Mouse (Mus musculus): ENCODE results near the gene Ror1.

The Ror1 gene

DNA sequence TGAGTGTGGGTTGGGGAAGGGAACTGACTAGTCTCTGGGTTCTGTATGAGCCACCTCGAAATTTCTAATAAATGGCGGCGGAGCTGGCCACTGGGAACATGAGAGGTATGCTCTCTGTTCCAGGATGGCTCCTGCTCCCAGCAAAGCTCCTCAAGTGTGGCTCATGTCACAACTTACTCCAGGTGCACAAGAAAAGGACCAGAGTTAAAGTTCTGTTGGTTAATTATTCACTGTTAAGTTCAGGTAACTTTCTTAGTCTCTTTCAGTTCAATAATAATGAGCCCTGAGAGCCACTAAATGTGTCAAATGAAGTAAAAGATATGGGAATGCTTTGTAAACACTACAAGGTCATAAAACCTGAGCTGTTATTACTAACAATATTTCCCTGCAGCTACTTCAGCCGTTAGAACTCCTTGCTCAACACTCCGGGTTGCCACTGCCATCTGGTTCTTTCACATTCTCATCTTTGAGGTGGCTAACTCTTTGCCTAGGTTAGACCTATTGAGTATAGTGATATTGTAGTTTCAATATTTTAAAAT lies 100.7 kb downstream of the Ror1 start:
- ChIA-PET POLR2A (no interaction called here), CTCF (no interaction called here)

- CTCF ChIA-PET: no interaction called here
- POLR2A ChIA-PET: interaction anchor here in 1 of 4 experiments (0.6 kb wide), 1 partner anchor 848 kb away, joined by 4 read pairs; no protein-coding TSS in a partner anchor
Observed at GRCm38 (mm10) chr4:100198275-100198674, 102.7 kb downstream of the Ror1 start.

DNA sequence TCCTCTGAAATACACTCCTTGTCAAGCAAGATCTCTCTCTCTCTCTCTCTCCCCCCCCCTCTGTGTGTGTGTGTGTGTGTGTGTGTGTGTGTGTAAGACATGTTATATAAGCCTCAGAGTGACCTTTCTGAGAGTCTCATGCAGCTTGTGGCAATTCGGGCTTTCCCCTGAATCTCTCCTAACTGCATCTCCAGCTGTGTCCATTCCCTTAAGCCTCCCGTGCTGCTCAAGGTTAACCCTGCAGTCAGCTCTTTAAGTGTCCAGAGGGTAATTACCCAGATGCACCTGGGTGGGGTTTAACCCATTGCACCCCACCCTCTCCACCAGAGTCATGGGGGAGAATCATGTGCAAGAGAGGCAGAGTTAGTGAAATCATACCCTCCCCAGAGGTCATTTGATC lies 105.7 kb downstream of the Ror1 start:
- POLR2A ChIA-PET: no interaction called here
- CTCF ChIA-PET: interaction anchor here in 1 of 4 experiments (0.6 kb wide), 1 partner anchor 18 kb away, joined by 5 read pairs; no protein-coding TSS in a partner anchor

DNA sequence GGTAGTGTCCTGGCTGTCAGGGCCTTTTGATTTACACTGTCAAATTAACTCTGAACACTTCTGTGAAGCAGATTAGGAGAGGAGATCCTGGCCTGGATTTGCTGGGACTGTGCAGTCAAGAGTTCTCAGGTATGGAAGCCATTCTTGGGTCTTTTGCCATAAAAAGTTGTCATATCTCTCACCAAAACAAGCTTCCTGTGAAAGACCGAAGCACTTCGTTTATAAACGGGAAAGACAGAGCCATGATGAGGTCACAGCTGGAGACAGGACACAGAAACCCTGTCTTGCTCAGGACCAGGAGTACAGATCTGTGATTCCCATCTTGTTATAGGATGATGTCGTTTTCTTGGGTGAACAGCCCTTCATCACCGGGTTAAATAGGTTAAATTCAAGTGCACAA lies 107.5 kb downstream of the Ror1 start:
- CTCF ChIA-PET: no interaction called here
- POLR2A ChIA-PET: no interaction called here

DNA sequence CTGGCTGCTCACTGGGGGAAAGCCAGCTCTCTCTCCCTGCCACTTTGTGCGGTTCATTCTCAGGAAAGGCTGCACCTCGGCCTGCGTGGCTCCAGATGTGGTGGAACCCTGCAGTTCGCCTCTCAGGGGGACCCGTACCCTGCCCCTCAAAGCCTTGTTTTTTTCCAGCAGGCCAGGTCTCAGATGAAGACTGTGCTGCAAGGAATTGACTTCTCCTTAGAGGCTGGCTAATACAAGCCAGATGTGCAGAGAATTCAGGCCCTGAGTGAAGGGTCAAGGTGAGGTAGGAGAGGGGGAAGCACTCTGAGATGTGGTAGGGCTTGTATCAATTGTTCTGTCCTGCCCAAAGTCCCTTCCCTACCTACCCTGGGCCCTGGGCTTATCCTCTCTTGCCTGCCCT lies 108.1 kb downstream of the Ror1 start:
- ChIA-PET POLR2A (no interaction called here), CTCF (no interaction called here)

DNA sequence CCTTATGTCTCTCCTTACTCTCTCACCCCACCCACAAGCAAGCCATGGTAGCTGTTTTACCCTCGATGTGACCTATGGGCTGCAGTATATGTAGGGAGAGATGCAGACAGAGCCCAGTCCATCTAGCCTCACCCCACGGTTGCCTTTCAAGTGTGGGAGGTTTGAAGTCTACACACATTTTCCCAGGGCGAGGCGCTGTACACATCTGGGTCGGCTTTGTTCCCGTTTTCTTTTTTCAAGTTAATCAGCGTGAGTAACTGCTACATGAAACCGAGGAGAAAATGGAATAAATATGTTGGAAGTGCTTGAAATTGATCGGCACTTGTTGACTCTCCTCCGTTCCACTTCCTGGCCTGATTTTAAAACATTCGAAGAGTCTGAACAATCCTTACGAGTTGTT lies 108.8 kb downstream of the Ror1 start:
- POLR2A ChIA-PET: no interaction called here
- CTCF ChIA-PET: no interaction called here

- ChIA-PET POLR2A (no interaction called here), CTCF (no interaction called here)
Observed at GRCm38 (mm10) chr4:100208081-100208480, 112.5 kb downstream of the Ror1 start.

GRCm38 (mm10) chr4:100209106-100209505 lies 113.5 kb downstream of the Ror1 start:
- POLR2A ChIA-PET: no interaction called here
- CTCF ChIA-PET: no interaction called here

GRCm38 (mm10) chr4:100211331-100211730 lies 115.7 kb downstream of the Ror1 start:
- POLR2A ChIA-PET: no interaction called here
- CTCF ChIA-PET: no interaction called here

GRCm38 (mm10) chr4:100214324-100215215 lies 119.0 kb downstream of the Ror1 start:
- CTCF ChIA-PET: interaction anchor here in 2 of 4 experiments (0.5 to 0.7 kb wide), 2 partner anchors 15 to 117 kb away, joined by 4 to 8 read pairs; no protein-coding TSS in a partner anchor
- POLR2A ChIA-PET: no interaction called here

DNA sequence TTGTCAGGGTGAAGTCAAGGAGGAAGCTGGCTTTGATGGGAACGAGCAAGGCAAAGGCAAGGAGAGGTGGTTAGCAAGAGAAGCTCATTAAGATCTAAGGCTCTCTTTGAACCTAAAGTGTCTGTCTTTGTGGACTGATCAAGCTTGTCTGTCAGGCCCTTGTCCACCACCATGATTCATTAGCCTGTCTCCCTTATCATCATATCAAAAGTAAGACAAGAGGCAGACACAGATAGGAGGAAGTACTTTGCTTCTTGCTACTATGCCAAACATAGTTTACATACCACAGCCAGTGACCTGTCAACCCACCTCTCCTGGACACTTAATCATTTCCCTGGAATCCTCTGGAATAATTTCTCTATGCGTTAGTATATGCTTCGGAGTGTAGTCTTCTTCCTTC lies 121.0 kb downstream of the Ror1 start:
- CTCF ChIA-PET: interaction anchor here in 1 of 4 experiments (0.6 kb wide), 1 partner anchor 851 kb away, joined by 3 read pairs; no protein-coding TSS in a partner anchor
- POLR2A ChIA-PET: no interaction called here

- ChIA-PET POLR2A (no interaction called here), CTCF (no interaction called here)
Observed at GRCm38 (mm10) chr4:100219026-100219425, 123.4 kb downstream of the Ror1 start.

- ChIA-PET POLR2A (no interaction called here), CTCF (interaction anchor here in 2 of 4 experiments (0.5 to 0.6 kb wide), 2 partner anchors 18 to 66 kb away, joined by 4 to 5 read pairs; no protein-coding TSS in a partner anchor)
Observed at GRCm38 (mm10) chr4:100219599-100219998, 124.0 kb downstream of the Ror1 start.

DNA sequence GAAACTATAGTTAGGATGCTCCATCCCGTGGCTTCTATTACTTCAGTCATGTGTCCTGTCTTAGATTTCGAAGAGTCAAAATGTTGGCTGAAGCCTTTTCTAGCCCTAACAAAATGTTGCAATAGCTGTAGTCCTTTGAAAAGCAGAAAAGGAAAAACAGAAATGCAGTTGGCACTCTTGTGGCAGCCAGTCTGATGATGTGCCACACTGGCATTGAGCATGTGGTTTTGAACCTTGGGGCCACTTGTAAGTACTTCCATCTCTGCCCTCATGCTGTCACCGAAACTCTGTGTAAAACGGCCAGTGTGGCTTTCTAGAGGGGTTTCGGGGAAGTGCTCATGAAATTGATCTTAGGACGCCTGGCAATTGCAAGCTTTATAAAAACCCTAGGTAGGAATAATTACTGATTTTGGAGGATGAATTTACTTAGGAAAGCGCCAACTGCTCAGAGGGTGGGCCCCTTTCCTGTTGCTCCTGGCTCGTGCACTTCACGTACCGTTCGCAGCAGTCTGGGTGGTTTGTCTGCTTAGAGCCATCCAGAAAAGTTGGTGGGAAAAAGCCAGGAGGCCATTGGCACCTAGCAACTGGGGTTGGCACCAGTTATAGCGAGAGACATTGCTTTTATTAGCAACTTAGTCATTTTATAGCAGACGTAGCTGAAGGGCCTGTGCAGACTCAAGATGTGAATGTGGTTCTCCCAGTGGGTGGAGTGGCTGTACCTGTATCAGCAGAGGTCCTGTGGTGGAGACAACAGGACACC lies 126.6 kb downstream of the Ror1 start:
- ChIA-PET CTCF (no interaction called here), POLR2A (no interaction called here)

DNA sequence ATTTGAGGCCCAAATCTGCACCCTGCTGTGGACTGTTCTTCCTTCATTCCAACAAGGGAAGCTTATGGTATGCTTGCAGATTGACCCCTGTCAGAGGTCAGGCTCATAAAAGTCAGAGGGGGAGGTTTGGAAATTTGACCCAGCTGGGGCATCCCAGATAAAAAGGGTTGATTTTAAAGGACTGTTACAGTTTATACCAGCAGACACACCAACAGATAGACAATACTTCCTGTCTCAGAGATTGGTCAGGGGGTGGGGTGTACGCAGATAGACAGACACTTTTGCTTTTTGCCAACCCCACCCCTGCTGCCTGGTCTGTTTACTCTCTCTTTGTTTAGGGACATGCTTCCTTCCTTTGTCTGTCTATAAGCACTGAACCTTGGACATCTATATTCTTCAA lies 127.9 kb downstream of the Ror1 start:
- ChIA-PET POLR2A (no interaction called here), CTCF (no interaction called here)

GRCm38 (mm10) chr4:100223965-100224364 lies 128.4 kb downstream of the Ror1 start:
- POLR2A ChIA-PET: no interaction called here
- CTCF ChIA-PET: no interaction called here

DNA sequence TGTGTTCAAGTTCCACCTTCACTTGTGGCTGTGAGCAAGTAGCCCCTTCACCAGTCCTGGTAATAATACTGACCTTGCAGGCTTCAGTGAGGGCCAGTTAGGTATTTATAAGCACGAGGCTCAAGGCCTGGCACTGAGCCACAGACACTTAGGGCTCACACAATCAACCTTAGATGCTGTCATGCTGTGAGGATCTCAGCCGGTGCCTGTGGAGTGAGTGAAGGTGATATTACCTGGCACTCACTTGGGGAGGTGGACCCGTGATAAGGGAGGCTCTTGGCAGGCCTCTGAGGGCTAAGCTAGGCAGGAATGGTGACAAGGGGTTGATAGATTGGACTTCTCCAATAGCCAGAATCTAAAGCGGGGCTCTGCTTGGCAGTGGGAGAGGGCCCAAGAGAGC lies 131.0 kb downstream of the Ror1 start:
- POLR2A ChIA-PET: no interaction called here
- CTCF ChIA-PET: no interaction called here

GRCm38 (mm10) chr4:100228106-100228505 lies 132.5 kb downstream of the Ror1 start:
- ChIA-PET POLR2A (interaction anchor here in 1 of 4 experiments (0.6 kb wide), 2 partner anchors 13 to 129 kb away, joined by 3 to 4 read pairs; no protein-coding TSS in a partner anchor), CTCF (interaction anchor here in 1 of 4 experiments (0.6 kb wide), 1 partner anchor 77 kb away, joined by 4 read pairs; no protein-coding TSS in a partner anchor)

- POLR2A ChIA-PET: no interaction called here
- CTCF ChIA-PET: interaction anchor here in 1 of 4 experiments (0.6 kb wide), 1 partner anchor 16 kb away, joined by 4 read pairs; no protein-coding TSS in a partner anchor
Observed at GRCm38 (mm10) chr4:100230245-100230644, 134.7 kb downstream of the Ror1 start.

- ChIA-PET CTCF (no interaction called here), POLR2A (no interaction called here)
Observed at GRCm38 (mm10) chr4:100230963-100231362, 135.4 kb downstream of the Ror1 start.
